ENCODE assay signal across 29 mouse cellular contexts in genomic region chr9:46891829-46892228, GRCm38 (mm10).
A peak's percentile ranks its signal among the peaks of the same experiment; 100 is the strongest.
DNase-seq lines count a peak whose midpoint lies in the region; ATAC-seq and TF ChIP-seq lines count a peak whose summit lies in the region.
"Had no signal": no experiment of that assay in that cellular context is flagged by ENCODE, and none has a peak within 500 bp of the region (broad histone marks: within the 10 kb centered on the region; RNA-seq: fewer than 3 reads in every experiment).

No protein-coding gene starts in this region.

- ATAC-seq in kidney, embryonic 14.5 days (ENCODE audit: low FRiP score, low TSS enrichment): no peak
- ATAC-seq: activated CD4-positive, CD25-positive, alpha-beta regulatory T cell, adult 4 months; CD4-positive, CD25-positive, alpha-beta regulatory T cell, adult 4 months; forebrain, embryonic 14.5 days; forebrain, embryonic 16.5 days; Patski had no signal

- H3K36me3 ChIP-seq in kidney, adult 2 months (ENCODE audit: control insufficient read depth, insufficient read depth, low read length): no peaks in the 10 kb centered on the region
- H3K36me3 ChIP-seq in kidney, embryonic 14.5 days (ENCODE audit: control insufficient read depth, insufficient read depth, low read length): no peaks in the 10 kb centered on the region
- H3K36me3 ChIP-seq: embryonic facial prominence, embryonic 13.5 days; embryonic facial prominence, embryonic 15.5 days; forebrain, embryonic 10.5 days; forebrain, embryonic 12.5 days; G1E had no signal

- H3K9me3 ChIP-seq in kidney, embryonic 14.5 days (ENCODE audit: control insufficient read depth, low read length): no peaks in the 10 kb centered on the region
- H3K9me3 ChIP-seq: embryonic facial prominence, embryonic 13.5 days; embryonic facial prominence, embryonic 15.5 days; forebrain, embryonic 10.5 days; forebrain, embryonic 12.5 days had no signal

- no peak for TF ChIP-seq CTCF in kidney, adult 2 months (conservative IDR thresholded peaks at IDR 0.05; ENCODE audit: insufficient read depth, insufficient read length, low read depth, low read length)
- TF ChIP-seq CTCF in brain, embryonic 14.5 days (IDR thresholded peaks at IDR 0.05; ENCODE audit: borderline replicate concordance, extremely low read depth, insufficient read depth, insufficient read length): no peak

- peak; percentile 18 for DNase-seq in kidney, adult 2 months
- DNase-seq in ES-CJ7 (ENCODE audit: low read depth, low spot score) (peak; percentile 71), R1 (ENCODE audit: low read depth, low spot score) (peak; percentile 84)
- DNase-seq in brain, embryonic 14.5 days (ENCODE audit: low read depth): peak; percentile 22
- no peak for DNase-seq in adrenal gland, adult 2 months
- no peak for DNase-seq in layer of hippocampus, adult 9-11 months
- DNase-seq: adrenal gland, postnatal 14 days; adrenal gland, postnatal 36 days; B cell, adult 2 months; cerebellum, adult 11 months; cerebellum, adult 18-20 months; cerebellum, adult 8-10 months; cerebellum, adult 9-11 months; cerebellum, postnatal 14 days; cerebellum, postnatal 36 days; embryo, embryonic 11 days had no signal

- no peak for TF ChIP-seq POLR2A in kidney, adult 2 months (IDR thresholded peaks at IDR 0.05; ENCODE audit: low read depth, low read length)
- no peak for TF ChIP-seq POLR2A in brain, embryonic 14.5 days (IDR thresholded peaks at IDR 0.05; ENCODE audit: borderline replicate concordance, extremely low read depth, insufficient read depth, insufficient read length, poor library complexity, severe bottlenecking)

- H3K9ac ChIP-seq in kidney, embryonic 14.5 days (ENCODE audit: low read depth, low read length): no peak overlapping the region
- H3K9ac ChIP-seq: embryonic facial prominence, embryonic 13.5 days; embryonic facial prominence, embryonic 15.5 days; forebrain, embryonic 12.5 days had no signal

- no peak overlapping the region for H3K4me2 ChIP-seq in kidney, embryonic 14.5 days (replicated peaks; ENCODE audit: low read depth, low read length)
- H3K4me2 ChIP-seq: embryonic facial prominence, embryonic 13.5 days; embryonic facial prominence, embryonic 15.5 days; forebrain, embryonic 12.5 days had no signal

- H3K4me3 ChIP-seq in kidney, adult 2 months (ENCODE audit: insufficient read depth, low read depth, low read length): no peak overlapping the region
- H3K4me3 ChIP-seq in kidney, embryonic 14.5 days (ENCODE audit: low read length): no peak overlapping the region
- H3K4me3 ChIP-seq: embryonic facial prominence, embryonic 13.5 days; embryonic facial prominence, embryonic 15.5 days; erythroblast, embryonic 14.5 days; forebrain, embryonic 10.5 days; forebrain, embryonic 12.5 days had no signal

- H3K27ac ChIP-seq in kidney, adult 2 months (ENCODE audit: insufficient read depth, low read depth, low read length): no peak overlapping the region
- H3K27ac ChIP-seq in kidney, embryonic 14.5 days (ENCODE audit: low read depth, low read length): no peak overlapping the region
- H3K27ac ChIP-seq: embryonic facial prominence, embryonic 13.5 days; embryonic facial prominence, embryonic 15.5 days; forebrain, embryonic 10.5 days; forebrain, embryonic 12.5 days had no signal

- no peaks in the 10 kb centered on the region for H3K27me3 ChIP-seq in kidney, adult 2 months (replicated peaks; ENCODE audit: control insufficient read depth, insufficient read depth, low read length)
- H3K27me3 ChIP-seq in kidney, embryonic 14.5 days (ENCODE audit: control insufficient read depth, insufficient read depth, low read length): no peaks in the 10 kb centered on the region
- H3K27me3 ChIP-seq: CH12.LX; embryonic facial prominence, embryonic 13.5 days; embryonic facial prominence, embryonic 15.5 days had no signal

- 44% methylated on average over 1 of the region's 1 CpGs for WGBS in kidney, adult 2 months
- 55% methylated on average over 1 of the region's 1 CpGs for WGBS in kidney, embryonic 14.5 days

- no peaks in the 10 kb centered on the region for H3K4me1 ChIP-seq in kidney, adult 2 months (ENCODE audit: control insufficient read depth, insufficient read depth, low read length)
- no peaks in the 10 kb centered on the region for H3K4me1 ChIP-seq in kidney, embryonic 14.5 days (ENCODE audit: control insufficient read depth, insufficient read depth, low read length)
- H3K4me1 ChIP-seq: embryonic facial prominence, embryonic 13.5 days; embryonic facial prominence, embryonic 15.5 days had no signal

Comparison
In these comparisons a context has a peak if more than half of its experiments do, and no peak if none do; other contexts are left out.
1. DNase-seq: peak in kidney, adult 2 months (single experiment), ES-CJ7 (single experiment), R1 (single experiment) and brain, embryonic 14.5 days (single experiment); none in adrenal gland, adult 2 months (single experiment) and layer of hippocampus, adult 9-11 months (single experiment).